Mouse (Mus musculus) CH12.LX (cell line): Measurements from ENCODE around the gene Plcg2. TPM values are rescaled to one million over a fixed set of nuclear protein-coding genes. Genes with fewer than 3 reads are reported as not detected.

Experiments used
- DNase-seq: peaks from one replicate; pipeline ENCODE4 v3.0.0-alpha.2; 2013; ENCODE audit errors: extremely low read depth
- H3K27ac ChIP-seq: 2 replicates; pipeline ENCODE4 v1.5.1; 2012; ENCODE audit warnings: low read depth, mild to moderate bottlenecking, control low read depth, moderate library complexity; ENCODE audit not compliant: insufficient read depth
- H3K27me3 ChIP-seq: replicated peaks from 2 replicates; pipeline ENCODE3; 2012; ENCODE audit warnings: inconsistent platforms
- H3K36me3 ChIP-seq, 2 experiments: replicated peaks in 1 of 2; 2 replicates each; pipeline versions ENCODE3 to v1.6.1; 2012; ENCODE audit warnings: inconsistent platforms in 1 of 2, low read length in 1 of 2, mild to moderate bottlenecking in 1 of 2, mixed read lengths in 1 of 2, moderate library complexity in 1 of 2; ENCODE audit not compliant: control insufficient read depth in 1 of 2, insufficient read depth in 1 of 2
- H3K4me1 ChIP-seq, 2 experiments: 2 replicates each; pipeline ENCODE4 v1.6.1; 2012; ENCODE audit warnings: inconsistent platforms in 1 of 2, moderate library complexity in 1 of 2; ENCODE audit not compliant: insufficient read depth in 2 of 2, control insufficient read depth in 1 of 2
- H3K4me2 ChIP-seq: 2 replicates; pipeline ENCODE4 v1.6.1; 2012; ENCODE audit warnings: low read depth, mild to moderate bottlenecking, control low read depth; ENCODE audit not compliant: poor library complexity, insufficient read depth, severe bottlenecking
- H3K4me3 ChIP-seq, 3 experiments: fragments of 150-350 bp in 1 of 3; sonication (generic) in 1 of 3; replicated peaks in 1 of 3; 2 replicates each; pipeline versions ENCODE3 to v1.5.1; 2011 to 2012; ENCODE audit warnings: low read depth in 2 of 3, low read length in 2 of 3, mild to moderate bottlenecking in 2 of 3, moderate library complexity in 2 of 3, control low read depth in 1 of 3, improper control_type of control experiment in 1 of 3, inconsistent platforms in 1 of 3, mixed read lengths in 1 of 3; ENCODE audit not compliant: poor library complexity in 1 of 3
- H3K79me2 ChIP-seq: replicated peaks from 2 replicates; pipeline ENCODE4 v1.6.1; 2012; ENCODE audit warnings: mild to moderate bottlenecking, moderate library complexity; ENCODE audit not compliant: control insufficient read depth, poor library complexity, insufficient read depth, severe bottlenecking; ENCODE audit errors: extremely low read depth
- H3K9ac ChIP-seq: 2 replicates; pipeline ENCODE4 v1.6.1; 2012; ENCODE audit warnings: low read depth, mild to moderate bottlenecking, control low read depth, moderate library complexity; ENCODE audit not compliant: insufficient read depth
- H3K9me3 ChIP-seq: replicated peaks from 2 replicates; pipeline ENCODE3; 2012; ENCODE audit warnings: low read length, inconsistent platforms, mixed read lengths
- BHLHE40 ChIP-seq: IDR thresholded peaks from 2 replicates; pipeline ENCODE4 v1.6.1; 2011; ENCODE audit warnings: mild to moderate bottlenecking, low read depth, low read length, improper control_type of control experiment
- CHD2 ChIP-seq: IDR thresholded peaks from 2 replicates; pipeline ENCODE4 v1.6.1; 2011; ENCODE audit warnings: low read length, improper control_type of control experiment
- CTCF ChIP-seq, 2 experiments: IDR thresholded peaks in 1 of 2; conservative IDR thresholded peaks in 1 of 2; 2 replicates each; pipeline ENCODE4 v1.5.1; 2011 to 2012; ENCODE audit warnings: low read depth in 2 of 2, low read length in 2 of 2, improper control_type of control experiment in 1 of 2, inconsistent platforms in 1 of 2, mild to moderate bottlenecking in 1 of 2, moderate library complexity in 1 of 2
- E2F4 ChIP-seq: IDR thresholded peaks from 2 replicates; pipeline ENCODE4 v1.6.1; 2011; ENCODE audit warnings: low read depth, low read length, improper control_type of control experiment; ENCODE audit not compliant: insufficient replicate concordance
- ETS1 ChIP-seq: conservative IDR thresholded peaks from 2 replicates; pipeline ENCODE4 v1.6.1; 2012; ENCODE audit warnings: low read depth, mild to moderate bottlenecking, inconsistent platforms, low read length, improper control_type of control experiment, moderate library complexity
- HCFC1 ChIP-seq: IDR thresholded peaks from 2 replicates; pipeline ENCODE4 v1.6.1; 2012; ENCODE audit warnings: low read depth, mild to moderate bottlenecking, inconsistent platforms, low read length, improper control_type of control experiment
- IRF4 ChIP-seq: IDR thresholded peaks from 2 replicates; pipeline ENCODE4 v1.6.1; 2014; ENCODE audit warnings: low read depth, mild to moderate bottlenecking, inconsistent platforms, low read length, improper control_type of control experiment
- JUND ChIP-seq: conservative IDR thresholded peaks from 2 replicates; pipeline ENCODE4 v1.6.1; 2011; ENCODE audit warnings: low read depth, low read length, improper control_type of control experiment
- KAT2A ChIP-seq: IDR thresholded peaks from 2 replicates; pipeline ENCODE4 v1.6.1; 2012; ENCODE audit warnings: low read length, improper control_type of control experiment, inconsistent platforms; ENCODE audit not compliant: insufficient replicate concordance
- MAFK ChIP-seq: IDR thresholded peaks from 2 replicates; pipeline ENCODE4 v1.6.1; 2011; ENCODE audit warnings: low read length, improper control_type of control experiment; ENCODE audit not compliant: insufficient replicate concordance
- MAX ChIP-seq: IDR thresholded peaks from 2 replicates; pipeline ENCODE4 v1.6.1; 2011; ENCODE audit warnings: low read length, improper control_type of control experiment
- MEF2A ChIP-seq: IDR thresholded peaks from 2 replicates; pipeline ENCODE4 v1.6.1; 2014; ENCODE audit warnings: low read depth, mild to moderate bottlenecking, inconsistent platforms, low read length, improper control_type of control experiment, borderline replicate concordance
- MXI1 ChIP-seq: IDR thresholded peaks from 2 replicates; pipeline ENCODE4 v1.6.1; 2011; ENCODE audit warnings: mild to moderate bottlenecking, low read depth, low read length, improper control_type of control experiment
- MYC ChIP-seq: IDR thresholded peaks from 2 replicates; pipeline ENCODE4 v1.6.1; 2011; ENCODE audit warnings: low read depth, mild to moderate bottlenecking, improper control_type of control experiment, low read length
- NELFE ChIP-seq: IDR thresholded peaks from 2 replicates; pipeline ENCODE4 v1.6.1; 2011; ENCODE audit warnings: low read depth, low read length, improper control_type of control experiment
- NRF1 ChIP-seq: IDR thresholded peaks from 2 replicates; pipeline ENCODE4 v1.6.1; 2014; ENCODE audit warnings: low read depth, mild to moderate bottlenecking, inconsistent platforms, low read length, improper control_type of control experiment, moderate library complexity
- POLR2AphosphoS2 ChIP-seq: IDR thresholded peaks from 2 replicates; pipeline ENCODE4 v1.6.1; 2011; ENCODE audit warnings: low read depth, low read length, improper control_type of control experiment
- RAD21 ChIP-seq: IDR thresholded peaks from 2 replicates; pipeline ENCODE4 v1.6.1; 2011; ENCODE audit warnings: low read depth, mild to moderate bottlenecking, low read length, improper control_type of control experiment, moderate library complexity
- RCOR1 ChIP-seq: conservative IDR thresholded peaks from 2 replicates; pipeline ENCODE4 v1.6.1; 2012; ENCODE audit warnings: low read depth, mild to moderate bottlenecking, inconsistent platforms, low read length, improper control_type of control experiment
- SIN3A ChIP-seq: IDR thresholded peaks from 2 replicates; pipeline ENCODE4 v1.6.1; 2012; ENCODE audit warnings: low read length, improper control_type of control experiment, inconsistent platforms
- SMC3 ChIP-seq: IDR thresholded peaks from 2 replicates; pipeline ENCODE4 v1.6.1; 2011; ENCODE audit warnings: low read depth, low read length, improper control_type of control experiment
- TCF12 ChIP-seq: IDR thresholded peaks from 2 replicates; pipeline ENCODE4 v1.6.1; 2014; ENCODE audit warnings: low read depth, mild to moderate bottlenecking, inconsistent platforms, low read length, improper control_type of control experiment
- USF1 ChIP-seq: IDR thresholded peaks from 2 replicates; pipeline ENCODE4 v1.6.1; 2014; ENCODE audit warnings: low read depth, mild to moderate bottlenecking, inconsistent platforms, low read length, improper control_type of control experiment
- ZC3H11A ChIP-seq: IDR thresholded peaks from 2 replicates; pipeline ENCODE4 v1.6.1; 2012; ENCODE audit warnings: low read depth, mild to moderate bottlenecking, inconsistent platforms, low read length, improper control_type of control experiment
- ZNF384 ChIP-seq: IDR thresholded peaks from 2 replicates; pipeline ENCODE4 v1.6.1; 2012; ENCODE audit warnings: low read depth, low read length, improper control_type of control experiment, inconsistent platforms
- dilution Hi-C: fragments of 300-500 bp; cut with MboI; formaldehyde crosslinking; loops from 2 replicates; pipeline ENCODE4 v1.14.3; 2020; ENCODE audit warnings: low sequenced_read_pairs; ENCODE audit not compliant: extremely low pct_unique_long_range_greater_than_20kb, extremely low pct_ligation_motif_present
- in situ Hi-C: fragments of 300-500 bp; cut with MboI; formaldehyde crosslinking; loops from 3 replicates; pipeline ENCODE4 v1.14.3; 2019; ENCODE audit warnings: low sequenced_read_pairs, low pct_ligation_motif_present, low pct_unique_long_range_greater_than_20kb, mixed read lengths
- polyA plus RNA-seq: library from polyadenylated mRNA; unstranded; fragments of >175 nt; gene quantifications from 2 replicates; pipeline ENCODE4 v1.2.1, GENCODE M21; 2012; ENCODE audit warnings: low read depth; ENCODE audit not compliant: insufficient read length
- total RNA-seq, 2 experiments: library from RNA; depleted of rRNA; stranded (reverse); fragments of 300-350 nt in 1 of 2; fragments of >200 nt in 1 of 2; gene quantifications; 2 replicates each; pipeline ENCODE4 v1.2.3; 2012 to 2014

Plcg2 gene
- total and polyA plus RNA-seq, 3 experiments: 129 to 196 (median 194) TPM

GRCm38 (mm10) chr8:117546386-117546785, 48.3 kb downstream of the Plcg2 start:
- Histone ChIP-seq H3K4me1 (peaks cover 48 to 90% of the 10 kb centered on the region in 2 experiments), H3K36me3 (peaks cover 14 to 66% of the 10 kb centered on the region in 2 experiments), H3K9me3 (no peaks in the 10 kb centered on the region), H3K27ac (no peak overlapping the region), H3K4me3 (no peak overlapping the region), H3K9ac (no peak overlapping the region), H3K4me2 (no peak overlapping the region), H3K27me3 (no peaks in the 10 kb centered on the region), H3K79me2 (peaks cover 89% of the 10 kb centered on the region)
- dilution Hi-C loops (no loop called here), in situ Hi-C loops (no loop called here)
- DNase-seq: no peak
- TF ChIP-seq KAT2A: no peak
- TF ChIP-seq ZC3H11A: no peak
- TF ChIP-seq MXI1: no peak
- TF ChIP-seq MEF2A: no peak
- no peak for TF ChIP-seq MAFK
- no peak for TF ChIP-seq POLR2AphosphoS2
- no peak for TF ChIP-seq HCFC1
- TF ChIP-seq BHLHE40: no peak
- TF ChIP-seq CTCF (conservative IDR thresholded peaks at IDR 0.05 in 1 of 2, IDR thresholded peaks at IDR 0.05 in 1 of 2; ENCODE audit: low read depth in 2 of 2, low read length in 2 of 2): no peak
- no peak for TF ChIP-seq RCOR1
- no peak for TF ChIP-seq TCF12
- no peak for TF ChIP-seq JUND
- TF ChIP-seq CHD2: no peak

GRCm38 (mm10) chr8:117547945-117548344, 49.9 kb downstream of the Plcg2 start:
- no peaks in the 10 kb centered on the region for H3K27me3 ChIP-seq
- no peak overlapping the region for H3K4me2 ChIP-seq
- peak; percentile 76 for DNase-seq
- peaks cover 13 to 63% of the 10 kb centered on the region in 2 experiments for H3K36me3 ChIP-seq
- TF ChIP-seq TCF12: peak; percentile 56; the same call in 1 of the 2 replicates
- TF ChIP-seq ZC3H11A: peak; percentile 63
- peak; percentile 93 for TF ChIP-seq RAD21
- TF ChIP-seq MAX: peak; percentile 96
- TF ChIP-seq NELFE: peak; percentile 39; the same call in 1 of the 2 replicates
- no peak; the same call in 1 of the 2 replicates for TF ChIP-seq NRF1
- peak; percentile 66 for TF ChIP-seq MAFK
- TF ChIP-seq SIN3A: peak; percentile 79; the same call in 1 of the 2 replicates
- no peak for TF ChIP-seq HCFC1
- TF ChIP-seq MXI1: peak; percentile 84; the same call in 1 of the 2 replicates
- TF ChIP-seq USF1: no peak
- peak; percentile 100 for TF ChIP-seq BHLHE40
- peak; percentile 74 for TF ChIP-seq ETS1
- 0 out of 2 replicates have a peak, but pooled peaks have one; percentile 18 for TF ChIP-seq ZNF384
- peak; percentile 16 to 85; a peak in 2 of 4 replicates for TF ChIP-seq CTCF (conservative IDR thresholded peaks at IDR 0.05 in 1 of 2, IDR thresholded peaks at IDR 0.05 in 1 of 2; ENCODE audit: low read depth in 2 of 2, low read length in 2 of 2)
- TF ChIP-seq MEF2A: peak; percentile 63
- peak; percentile 85 for TF ChIP-seq SMC3
- no peak for TF ChIP-seq E2F4
- TF ChIP-seq MYC: peak; percentile 94
- TF ChIP-seq IRF4: 0 out of 2 replicates have a peak, but pooled peaks have one; percentile 62
- H3K27ac ChIP-seq: no peak overlapping the region
- H3K4me3 ChIP-seq: no peak overlapping the region
- no peak overlapping the region for H3K9ac ChIP-seq
- peaks cover 88% of the 10 kb centered on the region for H3K79me2 ChIP-seq
- dilution Hi-C loops: no loop called here
- peaks cover 43 to 75% of the 10 kb centered on the region in 2 experiments for H3K4me1 ChIP-seq
- no peaks in the 10 kb centered on the region for H3K9me3 ChIP-seq
- in situ Hi-C loops: no loop called here
